Mouse (Mus musculus) CH12.LX (cell line): ENCODE results near the gene Sel1l.

Experiments
- CHD2 ChIP-seq: IDR thresholded peaks from 2 replicates; pipeline ENCODE4 v1.6.1; 2011; ENCODE audit warnings: low read length, improper control_type of control experiment
- CTCF ChIP-seq, 2 experiments: IDR thresholded peaks in 1 of 2; conservative IDR thresholded peaks in 1 of 2; 2 replicates each; pipeline ENCODE4 v1.5.1; 2011 to 2012; ENCODE audit warnings: low read depth in 2 of 2, low read length in 2 of 2, improper control_type of control experiment in 1 of 2, inconsistent platforms in 1 of 2, mild to moderate bottlenecking in 1 of 2, moderate library complexity in 1 of 2
- EP300 ChIP-seq: IDR thresholded peaks from 2 replicates; pipeline ENCODE4 v1.6.1; 2011; ENCODE audit warnings: low read length, improper control_type of control experiment
- POLR2A ChIP-seq: IDR thresholded peaks from 2 replicates; pipeline ENCODE4 v1.6.1; 2011; ENCODE audit warnings: low read depth, mild to moderate bottlenecking, improper control_type of control experiment, low read length
- POLR2AphosphoS2 ChIP-seq: IDR thresholded peaks from 2 replicates; pipeline ENCODE4 v1.6.1; 2011; ENCODE audit warnings: low read depth, low read length, improper control_type of control experiment
- RCOR1 ChIP-seq: conservative IDR thresholded peaks from 2 replicates; pipeline ENCODE4 v1.6.1; 2012; ENCODE audit warnings: low read depth, mild to moderate bottlenecking, inconsistent platforms, low read length, improper control_type of control experiment
- UBTF ChIP-seq: IDR thresholded peaks from 2 replicates; pipeline ENCODE4 v1.6.1; 2012; ENCODE audit warnings: low read depth, mild to moderate bottlenecking, inconsistent platforms, low read length, improper control_type of control experiment, moderate library complexity
- ZNF384 ChIP-seq: IDR thresholded peaks from 2 replicates; pipeline ENCODE4 v1.6.1; 2012; ENCODE audit warnings: low read depth, low read length, improper control_type of control experiment, inconsistent platforms

GRCm38 (mm10) chr12:91781432-91781831 is 67.5 kb downstream of the Sel1l start:
- TF ChIP-seq POLR2AphosphoS2 (no peak), CTCF (conservative IDR thresholded peaks at IDR 0.05 in 1 of 2, IDR thresholded peaks at IDR 0.05 in 1 of 2; ENCODE audit: low read depth in 2 of 2, low read length in 2 of 2) (no peak), RCOR1 (no peak), POLR2A (no peak), CHD2 (no peak), UBTF (no peak), ZNF384 (no peak), EP300 (no peak)
